ENCODE assay signal across 8 mouse cellular contexts in the genomic region with DNA sequence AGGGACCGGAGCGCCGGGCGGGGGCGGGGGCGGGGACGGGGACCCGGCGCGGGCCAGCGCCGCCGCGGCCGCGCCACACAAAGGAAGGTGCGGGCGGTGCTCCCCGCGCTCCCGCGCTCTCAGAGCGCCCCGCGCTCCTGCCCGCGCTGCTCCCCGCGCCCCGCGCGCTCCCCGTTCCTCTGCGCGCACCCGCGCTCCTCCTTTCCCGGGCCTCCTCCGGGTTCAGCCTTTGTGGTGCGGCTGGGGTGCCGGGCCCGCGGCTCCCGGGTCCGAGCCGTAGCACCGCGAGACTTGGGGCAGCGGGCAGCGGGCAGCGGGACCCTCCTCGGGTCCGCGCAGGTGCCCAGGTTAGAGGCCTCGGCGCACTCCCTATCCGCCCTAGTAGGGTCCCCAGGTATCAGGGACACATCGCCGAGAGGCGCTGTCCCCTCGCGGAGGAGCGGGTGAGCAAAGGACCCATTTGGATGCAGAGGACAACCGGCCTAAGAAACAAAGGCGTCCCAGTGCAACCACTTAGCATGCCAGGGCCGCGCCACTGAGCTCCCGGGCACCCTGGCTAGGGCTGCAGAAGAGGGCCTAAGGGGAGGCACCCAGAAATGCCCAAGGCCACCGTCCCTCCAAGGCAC. TPM values are rescaled to one million over a fixed set of nuclear protein-coding genes. Genes with fewer than 3 reads are reported as not detected.
A peak's percentile ranks its signal among the peaks of the same experiment; 100 is the strongest.
DNase-seq lines count a peak whose midpoint lies in the region; ATAC-seq lines count a peak whose summit lies in the region.

TSS of gene Arnt2 (minus strand) at position 281 of the 626 bp plus-strand sequence.

- no peaks in the 10 kb centered on the region for H3K36me3 ChIP-seq in heart, embryonic 12.5 days
- no peaks in the 10 kb centered on the region for H3K36me3 ChIP-seq in liver, embryonic 12.5 days

- peak within 1 kb of the TSS; percentile 45; the same call in 1 of the 2 replicates for H3K27ac ChIP-seq in heart, embryonic 12.5 days (ENCODE audit: poor library complexity, severe bottlenecking)
- no peak within 1 kb of the TSS for H3K27ac ChIP-seq in liver, embryonic 12.5 days

- under 1% methylated on average over 55 of the region's 69 CpGs for WGBS in heart, embryonic 12.5 days
- 2% methylated on average over 49 of the region's 69 CpGs for WGBS in liver, embryonic 12.5 days (ENCODE audit: insufficient replicate concordance)

- intact Hi-C loops in heart, postnatal 25 days (cut with DNase I) = no loop called here

- peak within 1 kb of the TSS; percentile 77 for H3K9ac ChIP-seq in heart, embryonic 12.5 days
- peak within 1 kb of the TSS; percentile 17; the same call in 1 of the 2 replicates for H3K9ac ChIP-seq in liver, embryonic 12.5 days

- peak within 1 kb of the TSS; percentile 87 for H3K4me2 ChIP-seq in heart, embryonic 12.5 days
- peak within 1 kb of the TSS; percentile 67 for H3K4me2 ChIP-seq in liver, embryonic 12.5 days

- peak within 1 kb of the TSS; percentile 72 for H3K4me3 ChIP-seq in heart, embryonic 12.5 days
- H3K4me3 ChIP-seq in liver, embryonic 12.5 days = peak within 1 kb of the TSS; percentile 54

- H3K9me3 ChIP-seq in heart, embryonic 12.5 days (replicated peaks) = no peaks in the 10 kb centered on the region
- H3K9me3 ChIP-seq in liver, embryonic 12.5 days (replicated peaks) = no peaks in the 10 kb centered on the region

- no peak for DNase-seq in heart, postnatal 25 days (ENCODE audit: low spot score)
- peak; percentile 57 to 72 for DNase-seq in cerebellum, postnatal 36 days
- no peak for DNase-seq in gonadal fat pad, adult 2 months (ENCODE audit: low read depth)
- peak; percentile 51 for DNase-seq in kidney, postnatal 14 days
- peak; percentile 35 for DNase-seq in ovary, postnatal 14 days (ENCODE audit: low spot score)
- no peak for DNase-seq in thymus, postnatal 0 days (ENCODE audit: low spot score)

- peak; percentile 60 for ATAC-seq in heart, embryonic 12.5 days (ENCODE audit: insufficient number of reproducible peaks, low FRiP score)
- ATAC-seq in liver, embryonic 12.5 days = no peak

- peaks cover 41% of the 10 kb centered on the region for H3K27me3 ChIP-seq in heart, embryonic 12.5 days (replicated peaks)
- peaks cover 51% of the 10 kb centered on the region for H3K27me3 ChIP-seq in liver, embryonic 12.5 days (replicated peaks)

- peaks cover 3% of the 10 kb centered on the region; the same call in 1 of the 2 replicates for H3K4me1 ChIP-seq in heart, embryonic 12.5 days (replicated peaks)
- H3K4me1 ChIP-seq in liver, embryonic 12.5 days = no peaks in the 10 kb centered on the region

RNA-seq across cellular contexts. Expression of gene Arnt2, which starts in this region (rescaled TPM):
- polyA plus RNA-seq in heart, embryonic 12.5 days (2016; fragmentation: Nextera tagmentation; extraction: Ambion mirVana) = 4.4 and 5.3 TPM in 2 replicates
- total RNA-seq in heart, postnatal 25 days (2021) = under 1 TPM; 0.18 to 0.92 TPM
- polyA plus RNA-seq in gonadal fat pad, adult 2 months (2012; rRNA removed) = 29.1 and 35.1 TPM in 2 replicates
- 0.56 and 0.68 TPM in 2 replicates for polyA plus RNA-seq in liver, embryonic 12.5 days (2016; fragmentation: Nextera tagmentation; extraction: Ambion mirVana)
- 0.61 and 1.3 TPM in 2 replicates for polyA plus RNA-seq in thymus, postnatal 0 days (2015; fragmentation: Nextera tagmentation; extraction: Ambion mirVana)

Comparison
In these comparisons a context has a peak if more than half of its experiments do, and no peak if none do; other contexts are left out.
1. DNase-seq: peak in cerebellum, postnatal 36 days (2 of 2), kidney, postnatal 14 days (single experiment) and ovary, postnatal 14 days (single experiment); none in heart, postnatal 25 days (single experiment), gonadal fat pad, adult 2 months (single experiment) and thymus, postnatal 0 days (single experiment).